25 mouse cellular contexts compared by ENCODE assay signal in genomic region chr7:73814454-73814853, GRCm38 (mm10).
DNase-seq lines count a peak whose midpoint lies in the region; ATAC-seq and TF ChIP-seq lines count a peak whose summit lies in the region.
"Had no signal": no experiment of that assay in that cellular context is flagged by ENCODE, and none has a peak within 500 bp of the region (broad histone marks: within the 10 kb centered on the region; RNA-seq: fewer than 3 reads in every experiment).

No protein-coding gene starts in this region.

- H3K4me1 ChIP-seq in testis, adult 2 months (ENCODE audit: control insufficient read depth, insufficient read depth, low read length) = peaks cover 7% of the 10 kb centered on the region
- H3K4me1 ChIP-seq in intestine, postnatal 0 days (replicated peaks; ENCODE audit: control insufficient read depth, insufficient read depth, low read length) = no peaks in the 10 kb centered on the region
- H3K4me1 ChIP-seq: embryonic facial prominence, embryonic 12.5 days; embryonic facial prominence, embryonic 15.5 days; heart, embryonic 13.5 days had no signal

- H3K4me2 ChIP-seq in intestine, postnatal 0 days (replicated peaks; ENCODE audit: low read depth) = no peak overlapping the region
- H3K4me2 ChIP-seq: embryonic facial prominence, embryonic 12.5 days; embryonic facial prominence, embryonic 15.5 days; heart, embryonic 13.5 days; hindbrain, embryonic 14.5 days had no signal

- ATAC-seq in intestine, postnatal 0 days = peak; percentile 75
- ATAC-seq: activated CD4-positive, CD25-positive, alpha-beta regulatory T cell, adult 4 months; CD4-positive, CD25-positive, alpha-beta regulatory T cell, adult 4 months; forebrain, embryonic 14.5 days; forebrain, postnatal 0 days; hindbrain, postnatal 0 days had no signal

- no peaks in the 10 kb centered on the region for H3K36me3 ChIP-seq in testis, adult 2 months (ENCODE audit: control insufficient read depth, insufficient read depth, low read length)
- H3K36me3 ChIP-seq in intestine, postnatal 0 days (ENCODE audit: control insufficient read depth, insufficient read depth) = no peaks in the 10 kb centered on the region
- H3K36me3 ChIP-seq: embryonic facial prominence, embryonic 12.5 days; embryonic facial prominence, embryonic 15.5 days; heart, embryonic 13.5 days had no signal

- no peak for DNase-seq in testis, postnatal 14 days (ENCODE audit: low spot score)
- DNase-seq in yolk sac, embryonic 10.5 days (ENCODE audit: low spot score) = peak; percentile 26
- DNase-seq in layer of hippocampus, postnatal 10 days (ENCODE audit: low spot score in 2 of 2) = no peak
- DNase-seq in Muller cell, postnatal 12 days (ENCODE audit: inconsistent ontology term) = no peak
- DNase-seq: adrenal gland, adult 8-10 months; adrenal gland, postnatal 36 days; cerebellum, adult 18-20 months; cerebellum, adult 9-11 months; cerebellum, postnatal 25 days; forebrain, postnatal 0 days; gastrocnemius, adult 2 months; gastrocnemius, postnatal 14 days; heart, adult 18-20 months; heart, postnatal 14 days; heart, postnatal 4 days had no signal

- peak overlapping the region; percentile 85 for H3K4me3 ChIP-seq in testis, adult 2 months (ENCODE audit: control insufficient read depth, low read depth, low read length)
- no peak overlapping the region for H3K4me3 ChIP-seq in intestine, postnatal 0 days (ENCODE audit: low read depth, low read length)
- H3K4me3 ChIP-seq: embryonic facial prominence, embryonic 12.5 days; embryonic facial prominence, embryonic 15.5 days; gastrocnemius, adult 2 months; heart, embryonic 13.5 days had no signal

- H3K9me3 ChIP-seq in intestine, postnatal 0 days (ENCODE audit: control insufficient read depth) = no peaks in the 10 kb centered on the region
- H3K9me3 ChIP-seq: embryonic facial prominence, embryonic 12.5 days; embryonic facial prominence, embryonic 15.5 days; heart, embryonic 13.5 days had no signal

- H3K27ac ChIP-seq in testis, adult 2 months (ENCODE audit: control insufficient read depth, insufficient read depth, low read depth, low read length) = peak overlapping the region; percentile 99
- no peak overlapping the region for H3K27ac ChIP-seq in intestine, postnatal 0 days (ENCODE audit: low read depth, low read length)
- H3K27ac ChIP-seq: embryonic facial prominence, embryonic 12.5 days; embryonic facial prominence, embryonic 15.5 days; gastrocnemius, adult 2 months; heart, embryonic 13.5 days; hindbrain, embryonic 14.5 days; hindbrain, postnatal 0 days had no signal

- 78% methylated on average over 7 of the region's 7 CpGs for WGBS in intestine, postnatal 0 days

- peak; percentile 32; the same call in 1 of the 2 replicates for TF ChIP-seq POLR2A in testis, adult 2 months (IDR thresholded peaks at IDR 0.05; ENCODE audit: control insufficient read depth, low read depth, low read length)

- H3K27me3 ChIP-seq in testis, adult 2 months (ENCODE audit: control insufficient read depth, insufficient read depth, low read length) = no peaks in the 10 kb centered on the region
- H3K27me3 ChIP-seq in intestine, postnatal 0 days (replicated peaks; ENCODE audit: control insufficient read depth, insufficient read depth, low read length) = no peaks in the 10 kb centered on the region
- H3K27me3 ChIP-seq: embryonic facial prominence, embryonic 12.5 days; embryonic facial prominence, embryonic 15.5 days had no signal

- H3K9ac ChIP-seq in intestine, postnatal 0 days (ENCODE audit: low read depth, low read length) = no peak overlapping the region
- H3K9ac ChIP-seq: embryonic facial prominence, embryonic 12.5 days; embryonic facial prominence, embryonic 15.5 days; forebrain, postnatal 0 days; heart, embryonic 13.5 days; hindbrain, embryonic 14.5 days had no signal

- no peak for TF ChIP-seq CTCF in testis, adult 2 months (IDR thresholded peaks at IDR 0.05; ENCODE audit: control insufficient read depth, insufficient read depth, insufficient replicate concordance, low read depth, low read length)
- no peak for TF ChIP-seq CTCF in intestine, postnatal 0 days (IDR thresholded peaks at IDR 0.05; ENCODE audit: low read depth)
